In genomic region chr12:3680721-3681120, GRCm38 (mm10) we compare ENCODE assay signal across 26 mouse cellular contexts.
"Had no signal": no experiment of that assay in that cellular context is flagged by ENCODE, and none has a peak within 500 bp of the region (broad histone marks: within the 10 kb centered on the region; RNA-seq: fewer than 3 reads in every experiment).

No protein-coding gene starts in this region.

- H3K9ac ChIP-seq: heart, embryonic 13.5 days; heart, embryonic 15.5 days; hindbrain, embryonic 13.5 days; hindbrain, embryonic 15.5 days; kidney, embryonic 15.5 days; limb, embryonic 13.5 days; limb, embryonic 15.5 days; liver, embryonic 12.5 days; liver, embryonic 14.5 days had no signal

- H3K4me1 ChIP-seq: heart, embryonic 13.5 days; heart, embryonic 15.5 days; hindbrain, embryonic 15.5 days; kidney, embryonic 15.5 days; limb, embryonic 15.5 days; liver, embryonic 12.5 days had no signal

- H3K27ac ChIP-seq: gastrocnemius, adult 2 months; heart, adult 2 months; heart, embryonic 13.5 days; heart, embryonic 15.5 days; hindbrain, embryonic 13.5 days; hindbrain, embryonic 15.5 days; hindbrain, postnatal 0 days; kidney, embryonic 15.5 days; kidney, postnatal 0 days; limb, embryonic 13.5 days; limb, embryonic 15.5 days; liver, embryonic 12.5 days; liver, embryonic 14.5 days had no signal

- H3K36me3 ChIP-seq: heart, embryonic 13.5 days; heart, embryonic 15.5 days; hindbrain, embryonic 13.5 days; hindbrain, embryonic 15.5 days; kidney, embryonic 15.5 days; limb, embryonic 13.5 days; limb, embryonic 15.5 days; liver, embryonic 12.5 days had no signal

- H3K4me2 ChIP-seq: heart, embryonic 11.5 days; heart, embryonic 13.5 days; heart, embryonic 15.5 days; hindbrain, embryonic 13.5 days; hindbrain, embryonic 15.5 days; kidney, embryonic 15.5 days; limb, embryonic 13.5 days; limb, embryonic 15.5 days; liver, embryonic 12.5 days had no signal

- H3K9me3 ChIP-seq: heart, embryonic 13.5 days; heart, embryonic 15.5 days; hindbrain, embryonic 13.5 days; hindbrain, embryonic 15.5 days; kidney, embryonic 15.5 days; limb, embryonic 13.5 days; limb, embryonic 15.5 days; liver, embryonic 12.5 days had no signal

- H3K27me3 ChIP-seq: heart, embryonic 13.5 days; heart, embryonic 15.5 days; hindbrain, embryonic 13.5 days; hindbrain, embryonic 15.5 days; kidney, embryonic 15.5 days; limb, embryonic 13.5 days; limb, embryonic 15.5 days; liver, embryonic 12.5 days had no signal

- ATAC-seq: hindbrain, postnatal 0 days; intestine, embryonic 16.5 days; liver, embryonic 12.5 days had no signal

- DNase-seq: gastrocnemius, adult 2 months; gastrocnemius, postnatal 10 days; gastrocnemius, postnatal 25 days; heart, adult 2 months; heart, postnatal 14 days; heart, postnatal 4 days; kidney, adult 11 months; kidney, adult 2 months; kidney, adult 9 months; kidney, postnatal 14 days; kidney, postnatal 36 days; layer of hippocampus, postnatal 36 days; left cerebral cortex, postnatal 4 days had no signal

- H3K4me3 ChIP-seq: gastrocnemius, adult 2 months; heart, adult 2 months; heart, embryonic 13.5 days; heart, embryonic 15.5 days; hindbrain, embryonic 13.5 days; hindbrain, embryonic 15.5 days; kidney, embryonic 15.5 days; limb, embryonic 13.5 days; limb, embryonic 15.5 days; liver, embryonic 12.5 days had no signal
